Mouse (Mus musculus) cerebellum, adult (tissue): ENCODE results near the gene Rpl21.

Experiments
- ATAC-seq: cut with Nextera tagmentation; 2 replicates; pipeline ENCODE4 v1.9.2; 2017; ENCODE audit warnings: mild to moderate bottlenecking, moderate library complexity, mixed read lengths; ENCODE audit not compliant: insufficient number of reproducible peaks, low FRiP score, low TSS enrichment

Rpl21 gene

DNA sequence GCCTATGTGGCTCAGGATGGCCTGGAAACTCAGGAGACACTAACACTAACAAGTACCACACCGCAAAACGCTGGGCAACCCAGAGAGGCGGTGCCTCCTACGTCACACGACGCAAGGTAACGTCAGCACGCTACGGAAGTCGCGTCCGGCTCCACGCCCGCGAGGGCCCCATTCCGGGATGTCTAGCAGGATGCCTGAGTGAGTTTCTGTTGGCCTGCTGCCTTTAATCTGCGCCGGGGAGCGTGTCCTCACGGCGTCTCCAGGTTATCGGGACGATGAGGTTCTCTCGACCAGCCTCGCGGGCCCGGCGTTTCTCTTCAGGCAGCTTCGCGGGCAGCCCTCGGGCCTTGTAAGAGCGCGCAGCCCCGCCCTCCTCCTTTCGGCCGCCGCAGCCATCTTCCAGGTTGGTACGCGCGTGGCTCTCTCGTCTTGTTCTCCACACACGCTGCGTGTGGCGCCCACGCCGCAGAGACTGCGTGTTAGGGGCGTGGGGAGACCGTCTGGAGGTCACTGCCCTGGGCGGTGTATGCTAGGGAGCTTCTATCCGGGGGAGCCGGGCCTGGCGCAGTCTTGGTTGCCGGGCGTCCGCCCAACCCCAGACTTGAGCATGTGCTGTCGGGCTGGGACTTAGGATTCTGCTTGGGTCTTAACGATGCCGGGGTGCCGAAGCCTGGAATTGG is at the start of gene Rpl21:
Gene Rpl21 (plus strand): TSS at position 122 of the 680 bp plus-strand sequence.
- ATAC-seq: peak; percentile 99

- no peak; the same call in 1 of the 2 replicates for ATAC-seq
Measured at GRCm38 (mm10) chr5:146783300-146783699, 49.4 kb upstream of the Rpl21 start.

DNA sequence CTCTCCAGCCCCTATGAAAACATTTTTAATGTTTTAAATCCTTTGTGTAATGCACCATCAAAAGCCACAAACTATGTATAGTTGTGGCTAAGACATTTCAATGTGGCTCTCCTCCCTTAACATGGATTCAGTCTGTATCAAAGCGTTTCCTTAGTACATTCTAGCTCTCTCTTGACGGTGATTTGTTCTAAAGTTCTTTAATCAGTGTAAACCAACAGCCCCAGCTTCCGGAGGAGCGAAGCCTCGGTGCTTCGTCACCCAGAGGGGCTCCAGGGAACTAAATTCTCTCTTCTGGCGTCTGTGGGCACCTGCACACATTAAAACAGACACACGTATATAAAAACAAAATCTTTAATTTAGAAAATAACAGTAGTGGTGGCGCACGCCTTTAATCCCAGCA is 48.8 kb upstream of the Rpl21 start:
- no peak for ATAC-seq

- ATAC-seq: no peak
Measured at GRCm38 (mm10) chr5:146786123-146786522, 46.6 kb upstream of the Rpl21 start.

DNA sequence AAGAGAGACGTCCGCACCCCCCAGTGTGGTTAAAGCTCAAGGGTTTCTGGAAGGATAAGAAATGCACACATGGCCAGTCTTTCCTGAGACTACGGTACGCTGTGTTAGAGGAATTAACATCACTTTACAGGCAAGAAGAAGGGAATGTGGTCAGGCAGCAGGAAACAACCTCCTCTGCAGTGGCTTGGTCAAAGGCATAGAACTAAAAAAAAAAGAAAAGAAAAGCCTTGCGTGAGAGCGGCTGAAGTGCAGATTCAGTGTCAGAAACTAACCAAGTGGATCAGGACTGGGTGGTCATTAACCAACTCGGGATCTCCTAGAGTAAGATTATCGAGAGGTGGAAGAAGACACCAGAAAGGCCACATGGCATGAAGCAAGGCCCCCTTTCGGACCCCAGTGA is 43.3 kb upstream of the Rpl21 start:
- ATAC-seq: no peak

DNA sequence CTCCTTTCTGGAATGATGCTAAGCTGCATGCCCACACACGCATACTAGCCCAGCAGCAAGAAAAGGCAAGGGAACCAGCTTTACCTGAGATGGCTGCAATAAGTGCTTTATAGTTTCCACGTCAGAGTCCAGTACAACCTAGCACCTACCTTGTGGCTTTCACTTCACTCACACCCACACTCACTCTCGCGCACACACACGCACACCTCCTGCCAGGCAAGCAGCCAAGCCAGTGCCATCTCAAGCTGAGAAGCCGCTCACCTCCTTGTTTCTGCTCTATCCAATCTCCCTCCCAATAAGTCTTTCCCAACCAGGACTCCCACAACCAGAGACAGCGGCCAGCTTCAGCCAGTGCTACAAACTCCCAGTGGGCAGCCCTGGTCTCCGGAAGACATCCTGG is 41.7 kb upstream of the Rpl21 start:
- no peak for ATAC-seq

DNA sequence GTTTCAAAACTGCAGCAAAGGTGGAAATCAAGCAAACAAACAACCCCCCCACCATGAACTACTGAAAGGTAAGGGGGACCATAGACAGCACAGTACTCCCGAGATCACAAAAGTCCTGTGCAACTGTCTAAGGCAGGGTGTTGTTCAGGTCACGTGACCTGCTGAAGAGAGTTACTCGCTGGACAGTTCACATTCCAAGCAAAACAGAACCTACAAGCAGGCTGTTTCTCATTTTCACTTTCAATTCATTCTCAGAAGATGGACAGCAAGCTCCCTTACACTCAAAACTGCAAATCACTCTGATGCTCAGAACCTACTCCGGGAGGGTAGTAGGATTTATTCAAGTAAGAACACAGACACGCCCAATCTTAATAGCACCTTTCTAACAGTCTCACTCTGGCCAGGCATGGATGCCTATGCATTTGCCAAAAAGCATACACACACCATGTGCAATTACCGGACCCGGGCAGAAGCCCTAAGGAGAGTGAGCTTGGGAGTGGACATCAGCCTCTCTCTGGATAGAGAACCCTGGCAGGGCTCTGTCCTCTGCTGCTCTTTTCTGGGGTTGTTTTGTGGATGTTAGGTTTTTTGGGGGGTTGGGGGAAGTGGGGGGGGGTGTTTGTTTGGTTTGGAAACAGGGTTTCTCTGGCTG is 40.4 kb upstream of the Rpl21 start:
- ATAC-seq: no peak

DNA sequence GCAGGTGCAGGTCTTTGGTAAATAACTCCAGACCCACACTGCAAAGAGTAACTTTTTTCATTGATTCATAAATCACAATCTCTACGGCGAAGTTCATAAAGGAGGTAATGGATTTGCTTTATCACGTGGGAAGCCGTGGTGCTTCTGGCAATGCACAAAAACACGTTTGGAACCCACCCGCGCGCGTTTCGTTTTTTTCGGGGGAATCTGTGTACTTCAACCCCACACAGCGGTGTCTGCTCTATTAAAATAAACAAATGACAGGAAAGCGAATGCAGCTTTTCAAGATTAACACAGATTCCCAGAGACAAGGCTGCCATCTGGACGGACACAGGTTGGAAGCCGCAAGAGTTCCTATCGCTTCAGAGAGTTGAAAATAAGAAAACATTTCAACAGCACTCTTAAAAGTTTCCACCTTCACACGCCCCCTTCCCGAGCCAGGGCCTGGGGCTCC is 39.0 kb upstream of the Rpl21 start:
- no peak for ATAC-seq

GRCm38 (mm10) chr5:146794084-146794852 is 38.4 kb upstream of the Rpl21 start:
- ATAC-seq: peak; percentile 21; the same call in 1 of the 2 replicates

DNA sequence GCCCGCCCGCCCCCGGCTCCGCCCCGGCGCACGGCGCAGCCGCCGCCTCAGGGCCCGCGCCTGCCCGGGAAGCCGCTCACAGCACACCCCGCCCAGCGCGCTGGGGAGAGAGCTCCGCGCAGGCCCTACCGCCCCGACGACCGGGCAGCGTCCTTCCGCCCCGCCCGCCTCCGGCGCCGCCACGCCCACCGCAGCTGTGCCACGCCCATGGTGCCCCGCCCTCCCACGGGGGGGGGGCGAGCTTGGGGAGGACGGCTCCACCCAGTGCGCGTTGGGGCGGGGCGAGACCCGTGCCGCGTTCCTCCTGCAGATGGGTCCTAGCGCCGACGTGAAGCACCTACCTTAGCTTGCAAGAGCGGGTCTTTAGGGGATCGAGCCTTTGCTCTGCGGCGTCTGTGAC is 37.8 kb upstream of the Rpl21 start, which contains the start of gene Usp12:
Gene Usp12 (minus strand): TSS at position 154 of the 400 bp plus-strand sequence.
- ATAC-seq: peak; percentile 84

DNA sequence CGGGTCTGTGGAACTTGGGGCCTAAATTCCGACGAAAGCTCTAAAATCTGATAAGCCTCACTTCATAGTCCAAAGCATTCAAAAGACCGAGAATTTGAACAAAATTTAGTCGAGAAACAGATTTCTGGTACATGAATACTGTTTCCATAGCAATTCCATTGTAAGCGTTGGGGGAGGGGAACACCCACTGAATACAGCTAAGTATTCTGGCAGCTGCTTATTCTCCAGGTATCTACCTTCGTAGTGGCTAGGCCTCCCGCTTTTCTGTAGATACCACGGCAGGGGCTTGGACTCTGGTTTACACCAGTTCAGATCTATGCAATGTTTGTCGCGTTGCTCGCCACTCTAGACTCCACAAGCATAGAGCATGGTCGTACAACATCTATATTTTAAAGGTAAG is 37.0 kb upstream of the Rpl21 start:
- ATAC-seq: no peak

- ATAC-seq: no peak
Measured at GRCm38 (mm10) chr5:146798031-146798430, 34.7 kb upstream of the Rpl21 start.

DNA sequence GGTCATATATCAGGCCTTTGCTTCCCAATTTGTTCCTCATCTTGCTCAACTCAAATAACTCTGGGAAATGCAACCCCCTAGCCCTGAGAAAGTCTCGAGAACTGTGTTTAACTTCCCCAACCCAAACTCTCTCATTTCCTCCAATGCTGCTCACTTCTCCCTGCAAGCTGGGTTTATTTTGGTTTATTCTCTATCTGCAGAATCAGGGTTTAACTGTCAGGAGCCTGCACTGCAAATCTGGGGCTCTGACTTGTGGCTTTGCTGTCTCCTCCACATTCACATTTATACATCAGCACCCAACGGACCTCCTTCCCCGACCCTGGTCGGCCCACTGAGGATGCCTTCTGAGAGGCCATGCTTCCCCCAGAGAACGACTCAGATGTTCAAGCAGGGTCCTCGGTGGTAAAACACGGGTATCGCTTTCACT is 26.7 kb upstream of the Rpl21 start:
- no peak for ATAC-seq

DNA sequence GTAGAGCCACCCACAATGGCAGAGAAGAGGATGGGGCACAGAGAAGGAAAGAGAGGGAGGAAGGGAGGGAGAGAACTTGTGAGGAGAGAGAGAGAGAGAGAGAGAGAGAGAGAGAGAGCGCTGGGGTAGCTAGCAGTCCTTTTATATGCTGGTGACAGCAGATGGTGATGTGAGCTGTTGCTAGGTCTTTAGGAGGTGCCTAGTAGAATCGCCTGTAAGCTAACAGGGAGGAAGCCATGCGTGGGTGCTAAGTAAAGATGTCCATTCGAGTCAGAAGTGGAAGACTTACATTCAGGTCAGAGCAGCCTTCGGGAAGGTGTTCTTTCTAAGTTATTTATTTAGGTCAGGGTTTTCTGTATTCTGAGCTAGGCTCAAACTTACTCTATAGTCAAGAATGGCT is 22.7 kb upstream of the Rpl21 start:
- no peak for ATAC-seq

DNA sequence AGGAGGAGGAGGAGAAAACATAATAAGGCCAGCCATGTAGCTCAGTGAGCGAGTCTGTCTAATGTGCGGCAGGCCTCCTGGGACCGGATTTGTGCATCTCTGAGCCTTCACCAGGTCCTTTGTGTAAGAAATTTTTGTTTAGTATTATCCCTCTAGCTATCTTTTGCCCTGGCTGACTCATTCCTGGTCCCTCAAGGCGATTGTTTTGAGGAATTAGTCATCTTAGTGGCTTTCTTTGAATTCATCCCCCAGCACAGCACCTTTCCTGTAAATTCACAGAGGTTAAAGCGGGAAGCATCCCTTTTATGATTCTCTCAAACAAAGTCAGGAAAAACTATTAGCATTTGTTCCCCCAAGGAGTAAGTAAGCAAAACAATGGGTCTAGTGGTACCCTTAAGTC is 19.8 kb upstream of the Rpl21 start:
- no peak for ATAC-seq

- no peak for ATAC-seq
Measured at GRCm38 (mm10) chr5:146813421-146813820, 19.3 kb upstream of the Rpl21 start.

- no peak for ATAC-seq
Measured at GRCm38 (mm10) chr5:146815394-146815793, 17.3 kb upstream of the Rpl21 start.

GRCm38 (mm10) chr5:146817583-146817982 is 15.1 kb upstream of the Rpl21 start:
- no peak for ATAC-seq

DNA sequence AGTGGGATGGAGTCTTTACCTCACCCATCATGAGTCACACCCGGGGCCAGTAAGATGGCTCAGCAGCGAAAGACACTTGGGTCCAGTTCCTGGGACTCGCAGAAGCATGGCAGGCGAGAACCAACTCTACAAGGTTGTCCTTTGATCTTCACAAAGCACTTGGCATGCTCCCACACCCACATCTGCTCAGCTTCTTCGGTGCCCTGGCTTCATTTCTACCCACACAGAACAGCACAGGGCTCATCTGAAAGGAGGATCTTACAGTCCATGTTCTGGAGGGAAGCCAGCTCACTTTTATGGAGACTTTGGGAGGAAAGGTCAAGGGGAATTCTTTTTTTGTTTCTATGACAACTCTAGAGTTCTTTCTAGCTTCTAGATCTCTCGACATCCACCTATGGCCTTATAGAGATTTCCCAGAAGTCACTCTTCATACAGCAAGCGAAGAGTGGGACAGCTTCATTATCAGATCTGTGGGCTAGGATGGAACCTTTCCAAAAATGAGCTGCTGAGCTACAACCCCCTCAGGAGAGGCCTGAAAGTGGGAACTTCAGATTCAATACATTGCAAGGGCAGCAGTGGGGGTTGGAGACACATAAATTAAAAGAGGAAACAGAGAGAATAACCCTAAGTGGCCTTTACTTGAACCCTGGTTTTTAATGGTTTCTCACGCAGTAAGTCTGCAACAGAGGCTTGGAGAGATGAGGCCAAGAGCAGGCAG is 13.6 kb upstream of the Rpl21 start:
- ATAC-seq: no peak

DNA sequence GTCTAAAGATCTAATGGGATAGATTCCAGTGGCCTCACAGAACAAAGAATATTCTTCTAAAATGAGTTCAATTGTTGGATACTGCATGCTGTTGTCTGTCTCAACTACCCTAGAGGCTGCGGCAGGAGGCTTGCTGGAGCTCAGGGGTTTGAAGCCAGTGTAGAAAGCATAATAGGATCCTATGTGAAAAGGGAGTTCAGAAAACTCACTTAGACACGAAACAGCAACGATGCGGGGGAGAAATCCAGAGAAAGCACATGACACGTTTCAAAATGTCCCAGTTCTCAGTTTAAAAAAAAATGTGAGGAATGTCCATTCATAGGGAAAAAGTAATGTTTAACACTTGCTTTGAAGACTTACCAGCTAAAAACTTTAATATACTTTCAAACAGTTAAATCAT is 9.7 kb upstream of the Rpl21 start:
- ATAC-seq: no peak

- ATAC-seq: no peak
Measured at GRCm38 (mm10) chr5:146829528-146829927, 3.2 kb upstream of the Rpl21 start.
